Mouse (Mus musculus) layer of hippocampus, postnatal 36 days (tissue): ENCODE measurements around the gene Ttf2. TPM values are rescaled to one million over a fixed set of nuclear protein-coding genes. Genes with fewer than 3 reads are reported as not detected.

Experiments
- DNase-seq, 2 experiments: peaks; one replicate each; pipeline ENCODE4 v3.0.0; 2022
- total RNA-seq, 2 experiments: library from RNA; stranded (reverse); gene quantifications; 2 replicates each; pipeline ENCODE4 v1.2.3; 2021

Ttf2 gene
- total RNA-seq, 2 experiments from 2014 or later = 1.1 to 1.3 TPM

GRCm38 (mm10) chr3:100973906-100974305 lies 4.4 kb upstream of the Ttf2 start:
- DNase-seq = no peak

DNA sequence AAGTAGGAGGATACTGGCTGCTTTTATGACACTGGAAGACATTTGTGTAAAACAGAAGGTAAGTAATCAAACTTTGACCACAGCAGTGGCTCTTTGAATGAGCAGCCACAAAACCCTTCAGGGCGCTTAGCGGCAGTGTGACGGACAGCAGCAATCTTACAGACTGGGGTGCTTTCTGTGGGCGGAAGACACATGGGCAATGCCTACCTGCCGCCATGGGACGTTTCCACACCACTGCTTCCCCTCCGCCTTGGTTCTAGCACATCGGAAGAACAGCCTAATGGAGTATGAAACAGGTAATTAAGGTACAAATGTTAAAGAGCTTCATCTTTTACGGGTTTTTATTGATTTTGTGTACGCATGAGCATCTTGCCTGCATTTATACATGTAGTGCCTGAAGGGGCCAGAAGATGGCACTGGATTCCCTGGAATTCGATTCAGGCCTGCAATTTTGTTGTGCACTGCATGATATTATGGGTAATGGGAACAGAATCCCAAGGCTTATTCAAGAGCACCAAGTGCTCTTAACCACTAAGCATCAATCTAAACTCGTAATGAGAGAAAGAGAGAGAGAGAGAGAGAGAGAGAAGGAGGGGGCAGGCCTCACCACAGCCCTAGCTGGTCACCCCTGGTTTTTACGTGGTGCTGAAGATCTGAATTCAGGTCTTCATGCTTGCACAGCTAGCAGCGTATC lies 5.5 kb downstream of the Ttf2 start:
- peak; percentile 46 to 53 for DNase-seq

GRCm38 (mm10) chr3:100961501-100961900 lies 8.0 kb downstream of the Ttf2 start:
- no peak for DNase-seq

DNA sequence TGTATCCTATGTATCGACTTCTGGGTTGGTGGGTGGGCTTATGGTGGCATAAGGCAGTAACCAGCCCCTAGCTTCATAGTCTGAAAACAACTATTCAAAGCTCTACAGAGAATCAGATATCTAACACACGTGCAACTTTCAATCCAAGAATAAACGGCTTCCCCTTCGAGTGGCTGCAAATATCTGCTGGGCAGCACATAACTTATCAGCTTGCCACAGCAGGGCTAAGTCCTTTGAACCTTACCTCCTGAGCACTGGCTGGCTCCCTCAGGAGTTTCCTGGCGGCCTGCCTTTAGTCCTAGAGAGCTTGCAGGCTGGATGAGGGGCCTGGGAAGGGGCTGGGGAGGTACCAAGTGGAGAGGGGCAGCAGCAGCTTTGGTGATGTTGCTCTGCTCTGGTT lies 8.5 kb downstream of the Ttf2 start:
- no peak for DNase-seq

DNA sequence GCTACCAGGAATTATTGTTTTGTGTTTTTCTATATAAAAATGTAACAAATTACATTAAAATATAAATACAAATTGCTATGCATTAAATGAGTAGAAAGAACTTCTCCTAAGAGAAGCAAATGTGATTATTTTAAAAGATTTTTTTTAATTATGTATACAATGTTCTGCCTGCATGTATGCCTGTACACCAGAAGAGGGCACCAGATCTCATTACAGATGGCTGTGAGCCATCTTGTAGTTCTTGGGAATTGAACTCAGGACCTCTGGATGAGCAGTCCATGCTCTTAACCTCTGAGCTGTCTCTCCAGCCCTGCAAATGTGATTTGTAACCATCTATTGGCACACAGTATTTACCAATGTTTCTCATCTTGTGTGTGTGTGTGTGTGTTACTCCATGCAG lies 14.8 kb downstream of the Ttf2 start:
- no peak for DNase-seq

DNA sequence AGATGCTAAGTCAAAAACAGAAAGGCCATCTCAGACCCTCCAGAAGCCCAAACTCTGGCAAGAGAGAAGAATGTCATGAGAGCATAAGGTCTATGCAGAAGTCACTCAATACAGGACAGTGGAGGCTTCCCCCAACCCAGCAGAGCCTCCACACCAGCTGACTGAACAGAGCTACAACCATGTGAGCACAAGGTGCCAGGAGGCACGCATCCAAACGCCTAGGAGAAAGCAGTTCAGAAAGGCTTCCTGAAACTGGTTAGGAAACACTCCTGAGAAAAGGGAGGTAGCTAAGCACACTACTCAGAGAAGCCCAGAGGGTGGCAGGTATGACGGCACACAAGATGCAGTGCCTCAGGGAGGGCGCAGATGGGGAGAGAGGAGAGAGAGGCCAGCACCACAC lies 17.9 kb downstream of the Ttf2 start:
- DNase-seq = no peak

GRCm38 (mm10) chr3:100947286-100947685 lies 22.2 kb downstream of the Ttf2 start:
- DNase-seq = no peak

- no peak for DNase-seq
Measured at GRCm38 (mm10) chr3:100940496-100941037, 28.9 kb downstream of the Ttf2 start.

- no peak for DNase-seq
Measured at GRCm38 (mm10) chr3:100938211-100938610, 31.3 kb downstream of the Ttf2 start.

DNA sequence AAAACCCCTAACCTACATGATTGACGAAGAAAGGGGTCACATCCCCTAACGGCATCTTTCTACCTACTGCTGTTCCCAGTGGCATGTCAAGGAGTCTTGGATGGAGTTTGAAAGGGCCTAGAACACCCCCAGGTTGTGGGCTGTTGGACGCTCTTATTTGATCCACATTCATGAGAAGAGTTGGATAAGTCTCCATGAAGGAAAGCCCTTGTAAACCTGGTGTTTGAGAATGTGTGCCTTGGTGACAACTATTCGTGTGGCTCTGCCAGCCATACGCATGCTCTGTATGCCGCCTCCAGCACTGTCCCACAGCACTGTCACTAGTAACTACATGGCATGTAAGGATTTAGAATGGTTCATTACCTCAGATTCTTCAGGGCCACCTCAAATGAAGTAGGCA lies 33.3 kb downstream of the Ttf2 start:
- DNase-seq = no peak

GRCm38 (mm10) chr3:100935521-100935920 lies 33.9 kb downstream of the Ttf2 start:
- no peak for DNase-seq

DNA sequence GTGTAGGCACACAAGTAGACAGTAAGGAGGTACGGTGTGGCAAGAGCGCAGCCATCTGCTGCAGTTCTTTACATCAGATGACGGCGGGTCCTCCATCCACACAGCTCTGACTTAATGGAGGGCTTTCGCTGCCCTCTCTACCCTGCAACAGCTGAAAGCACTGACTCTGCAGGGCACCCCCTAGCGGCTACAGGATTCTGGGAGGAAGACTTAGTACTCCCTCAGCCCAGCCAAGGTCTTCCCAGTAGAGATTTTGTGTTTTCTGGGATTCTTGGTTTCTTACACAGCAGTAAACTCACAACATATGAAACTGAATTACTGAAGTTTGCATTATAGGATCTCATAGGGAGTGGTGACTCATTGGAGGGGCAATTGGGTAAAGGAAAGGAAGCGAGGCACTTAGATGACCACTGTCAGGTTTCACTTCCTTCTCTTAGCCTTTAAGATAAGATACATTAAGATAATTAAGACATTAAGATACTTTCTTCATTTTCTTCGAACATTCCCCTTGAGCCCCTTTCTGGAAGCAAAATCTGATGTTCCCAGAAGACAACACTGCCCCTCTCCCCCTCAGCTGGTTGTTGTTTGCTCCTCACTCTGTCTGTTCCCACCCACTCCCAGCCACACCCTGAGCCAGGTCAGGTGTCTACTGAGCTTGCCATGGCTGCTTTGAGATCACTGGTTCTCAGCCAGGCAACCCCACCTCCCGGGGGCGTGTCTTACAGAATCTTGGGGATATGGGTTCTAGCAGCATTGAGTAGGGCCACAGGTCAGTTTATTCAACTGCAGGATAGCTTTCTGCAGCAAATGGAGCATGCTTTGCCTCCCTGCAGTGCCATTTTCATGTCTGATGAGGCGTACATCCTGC lies 37.2 kb downstream of the Ttf2 start:
- DNase-seq = no peak

- no peak for DNase-seq
Measured at GRCm38 (mm10) chr3:100931332-100932076, 38.0 kb downstream of the Ttf2 start.

DNA sequence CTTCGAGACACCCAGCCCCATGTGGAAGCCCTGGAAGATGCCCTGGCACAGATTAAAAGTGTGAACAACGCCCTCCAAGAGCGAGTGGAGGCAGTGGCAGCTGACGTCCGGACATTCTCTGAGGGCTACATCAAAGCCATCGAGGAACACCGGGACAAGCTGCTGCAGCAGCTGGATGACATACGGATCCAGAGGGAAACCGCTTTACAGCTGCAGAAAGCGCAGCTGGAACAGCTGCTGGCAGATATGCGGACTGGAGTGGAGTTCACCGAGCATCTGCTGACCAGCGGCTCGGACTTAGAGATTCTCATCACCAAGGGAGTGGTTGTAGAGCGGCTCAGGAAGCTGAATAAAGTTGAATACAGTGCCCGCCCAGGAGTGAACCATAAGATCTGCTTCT lies 44.3 kb downstream of the Ttf2 start:
- DNase-seq = no peak

GRCm38 (mm10) chr3:100924065-100924732 lies 45.3 kb downstream of the Ttf2 start:
- DNase-seq = no peak

DNA sequence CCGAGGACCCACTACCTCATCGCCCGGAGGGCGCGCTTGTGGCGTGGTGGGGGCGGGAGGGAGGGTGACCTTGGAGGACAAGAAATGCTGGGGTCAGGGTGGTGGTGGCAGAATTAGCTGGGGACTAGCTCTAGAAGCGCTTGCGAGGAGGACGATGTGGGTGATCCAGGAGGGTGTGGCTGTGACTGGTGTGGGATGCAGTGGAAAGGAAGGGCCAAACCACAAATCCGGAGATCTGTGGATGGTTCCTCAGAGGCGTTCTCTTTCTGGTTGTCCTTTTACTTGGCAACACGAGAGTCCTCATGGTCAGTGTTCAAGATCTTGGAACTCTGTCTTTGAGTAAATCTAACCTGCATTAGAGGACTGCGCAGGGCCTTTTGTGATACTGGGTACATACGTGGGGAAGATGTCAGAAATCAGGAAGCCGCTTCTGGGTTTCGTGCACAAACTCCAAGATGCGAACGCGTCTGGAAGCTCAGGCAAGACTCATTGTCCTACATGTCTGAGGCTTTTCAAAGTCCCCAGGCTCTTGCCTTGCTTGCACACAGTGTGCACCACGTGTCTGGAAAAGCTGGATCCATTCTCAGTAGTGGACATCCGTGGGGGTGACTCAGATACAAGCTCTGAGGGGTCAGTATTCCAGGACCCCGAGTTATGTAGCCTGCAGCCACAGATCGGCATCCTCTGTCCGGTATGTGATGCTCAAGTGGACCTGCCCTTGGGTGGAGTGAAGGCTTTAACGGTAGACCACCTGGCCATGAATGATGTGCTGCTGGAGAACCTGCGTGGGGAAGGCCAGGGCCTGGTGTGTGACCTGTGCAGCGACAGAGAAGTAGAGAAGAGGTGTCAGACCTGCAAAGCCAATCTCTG lies 46.7 kb downstream of the Ttf2 start:
- DNase-seq = no peak

- DNase-seq = peak; percentile 99 to 100
Measured at GRCm38 (mm10) chr3:100921825-100922505, 47.5 kb downstream of the Ttf2 start, which contains the start of gene Trim45. Gene Trim45, plus strand, starts transcription at chr3:100922202.

DNA sequence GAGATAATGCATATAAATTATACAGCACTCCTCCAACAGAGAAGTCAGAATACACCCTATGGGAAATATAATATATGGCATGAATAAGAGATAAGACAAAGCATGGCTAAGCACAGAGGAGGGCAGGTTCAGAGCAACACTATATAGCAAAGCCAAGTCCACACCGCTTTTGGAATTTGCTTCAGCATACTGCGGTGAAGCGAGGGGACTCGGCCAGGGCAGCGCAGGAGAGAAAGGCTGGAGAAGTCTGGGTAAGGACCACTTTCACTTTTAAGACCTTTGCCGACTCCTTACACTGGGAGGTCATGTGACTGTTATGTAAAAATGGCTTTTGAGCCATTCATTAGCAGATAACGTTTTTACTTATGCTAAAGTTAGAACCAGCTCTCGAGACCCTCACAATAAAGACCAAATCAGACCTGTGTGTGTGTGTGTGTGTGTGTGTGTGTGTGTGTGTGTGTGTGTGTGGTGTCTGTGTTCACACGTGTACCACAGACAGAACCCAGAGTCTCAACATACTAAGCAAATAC lies 48.8 kb downstream of the Ttf2 start:
- DNase-seq = no peak

DNA sequence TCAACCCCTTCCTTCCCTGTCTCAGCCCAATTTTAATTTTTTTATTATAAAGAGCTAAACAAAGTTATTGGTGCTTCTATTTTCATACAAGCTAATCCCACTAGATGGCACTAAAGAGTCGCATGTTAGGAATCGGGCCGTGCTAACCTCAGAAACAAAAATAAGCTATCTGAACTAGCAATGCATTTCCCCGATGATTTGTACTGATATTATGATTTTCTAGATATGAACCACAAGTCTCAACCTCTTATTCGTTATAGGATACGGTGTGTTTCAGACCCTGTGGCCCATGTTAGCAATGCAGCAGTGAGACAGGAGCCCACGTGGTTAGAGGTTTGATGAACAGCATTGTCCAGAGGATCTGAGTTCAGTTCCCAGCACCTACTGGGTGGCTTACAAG lies 52.6 kb downstream of the Ttf2 start:
- no peak for DNase-seq

DNA sequence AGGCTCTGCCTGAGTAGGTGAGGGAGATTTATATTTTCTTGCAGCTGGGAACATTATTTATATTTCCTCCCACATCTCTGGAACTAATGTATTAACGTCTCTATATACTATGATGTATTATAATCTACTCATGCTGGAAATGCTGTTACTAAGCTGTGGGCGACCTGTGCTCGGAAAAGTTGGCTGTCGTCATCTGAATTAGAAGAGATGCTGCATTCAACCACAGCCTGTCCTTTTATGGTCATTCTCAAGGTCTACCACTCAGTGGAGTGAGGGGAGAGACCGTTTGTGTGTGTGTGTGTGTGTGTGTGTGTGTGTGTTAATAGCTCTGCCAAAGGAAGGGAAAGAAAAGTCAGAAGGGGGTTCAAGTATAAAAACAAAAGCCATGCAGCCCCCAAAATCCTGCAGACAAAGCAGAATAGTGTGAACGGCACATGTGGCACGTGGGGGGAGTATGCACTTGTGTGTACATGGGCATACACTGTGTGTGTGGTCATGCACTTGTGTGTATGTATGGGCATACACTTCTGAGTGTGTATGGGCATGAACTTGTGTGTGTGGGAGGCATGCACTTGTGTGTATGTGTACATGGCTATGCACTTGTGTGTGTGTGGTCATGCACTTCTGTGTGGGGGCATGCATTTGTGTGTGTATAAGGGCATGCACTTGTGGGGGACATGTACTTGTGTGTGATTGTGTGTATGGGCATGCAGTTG lies 57.8 kb downstream of the Ttf2 start:
- no peak for DNase-seq
